Comparison of ENCODE assay signal across 10 mouse cellular contexts in the genomic region with DNA sequence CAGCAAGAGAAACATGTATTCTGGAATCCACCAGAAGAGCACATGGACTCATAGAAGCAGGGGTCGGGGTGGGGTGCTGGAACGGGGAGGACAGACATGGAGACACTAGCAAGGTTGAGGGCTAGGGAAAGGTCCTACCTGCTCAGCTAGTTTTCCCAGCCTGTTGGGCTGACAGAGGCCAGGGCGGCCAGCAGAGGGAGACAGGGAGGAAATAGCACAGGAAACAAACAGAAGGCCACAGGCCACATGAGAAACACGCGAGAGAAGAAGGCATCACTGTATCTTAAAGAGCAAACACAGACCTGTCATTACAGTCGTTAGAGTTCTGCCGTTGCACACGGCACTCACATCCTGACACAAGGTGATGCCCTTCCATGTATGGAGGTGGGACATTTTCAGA. TPM values are rescaled to one million over a fixed set of nuclear protein-coding genes. Genes with fewer than 3 reads are reported as not detected.
A peak's percentile ranks its signal among the peaks of the same experiment; 100 is the strongest.
DNase-seq lines count a peak whose midpoint lies in the region; ATAC-seq and TF ChIP-seq lines count a peak whose summit lies in the region.
"Had no signal": no experiment of that assay in that cellular context is flagged by ENCODE, and none has a peak within 500 bp of the region (broad histone marks: within the 10 kb centered on the region; RNA-seq: fewer than 3 reads in every experiment).

No protein-coding gene starts in this region.

- H3K36me3 ChIP-seq in hindbrain, embryonic 10.5 days, result peaks cover 84% of the 10 kb centered on the region
- H3K36me3 ChIP-seq in hindbrain, embryonic 14.5 days (replicated peaks; ENCODE audit: control insufficient read depth, insufficient read depth), result peaks cover 94% of the 10 kb centered on the region
- peaks cover 51% of the 10 kb centered on the region for H3K36me3 ChIP-seq in C2C12 (ENCODE audit: control insufficient read depth, insufficient read depth)
- H3K36me3 ChIP-seq in forebrain, embryonic 15.5 days, result peaks cover 81% of the 10 kb centered on the region

- H3K4me1 ChIP-seq in hindbrain, embryonic 10.5 days (replicated peaks), result no peaks in the 10 kb centered on the region
- H3K4me1 ChIP-seq in hindbrain, embryonic 14.5 days (replicated peaks; ENCODE audit: control insufficient read depth, insufficient read depth, low read length), result no peaks in the 10 kb centered on the region
- no peaks in the 10 kb centered on the region for H3K4me1 ChIP-seq in forebrain, embryonic 15.5 days
- H3K4me1 ChIP-seq: embryonic facial prominence, embryonic 15.5 days; liver, embryonic 15.5 days had no signal

- H3ac ChIP-seq in C2C12 (ENCODE audit: control insufficient read depth, insufficient read length, low read depth), result no peak overlapping the region

- no peaks in the 10 kb centered on the region for H3K27me3 ChIP-seq in hindbrain, embryonic 10.5 days (ENCODE audit: insufficient read depth, poor library complexity, severe bottlenecking)
- H3K27me3 ChIP-seq in hindbrain, embryonic 14.5 days (ENCODE audit: control insufficient read depth, insufficient read depth, low read length), result no peaks in the 10 kb centered on the region
- no peaks in the 10 kb centered on the region for H3K27me3 ChIP-seq in C2C12 (ENCODE audit: control insufficient read depth, insufficient read depth, insufficient read length)
- no peaks in the 10 kb centered on the region for H3K27me3 ChIP-seq in forebrain, embryonic 15.5 days
- H3K27me3 ChIP-seq: embryonic facial prominence, embryonic 15.5 days; liver, embryonic 15.5 days had no signal

- peak; percentile 24 for DNase-seq in hindbrain, embryonic 10.5 days (ENCODE audit: low spot score)
- no peak for DNase-seq in hindbrain, embryonic 14.5 days (ENCODE audit: low spot score)
- peak; percentile 16 for DNase-seq in Muller cell, postnatal 12 days (ENCODE audit: inconsistent ontology term)
- peak; percentile 86 for DNase-seq in thymus, postnatal 4 days

- peak; percentile 38 for TF ChIP-seq CTCF in C2C12 (IDR thresholded peaks at IDR 0.05; ENCODE audit: control insufficient read depth, insufficient read depth, insufficient read length)

- H3K79me3 ChIP-seq in C2C12 (ENCODE audit: low read depth), result no peaks in the 10 kb centered on the region

- no peaks in the 10 kb centered on the region for H3K9me3 ChIP-seq in hindbrain, embryonic 10.5 days
- no peaks in the 10 kb centered on the region for H3K9me3 ChIP-seq in hindbrain, embryonic 14.5 days (ENCODE audit: control insufficient read depth, low read length)
- no peaks in the 10 kb centered on the region for H3K9me3 ChIP-seq in forebrain, embryonic 15.5 days
- H3K9me3 ChIP-seq: embryonic facial prominence, embryonic 15.5 days; liver, embryonic 15.5 days had no signal

- no peak overlapping the region for H3K4me3 ChIP-seq in hindbrain, embryonic 10.5 days
- no peak overlapping the region for H3K4me3 ChIP-seq in hindbrain, embryonic 14.5 days (replicated peaks; ENCODE audit: low read length)
- no peak overlapping the region for H3K4me3 ChIP-seq in C2C12 (ENCODE audit: insufficient read depth, poor library complexity, severe bottlenecking)
- no peak overlapping the region for H3K4me3 ChIP-seq in forebrain, embryonic 15.5 days
- H3K4me3 ChIP-seq: embryonic facial prominence, embryonic 15.5 days; liver, embryonic 15.5 days had no signal

- H3K27ac ChIP-seq in hindbrain, embryonic 10.5 days, result no peak overlapping the region
- H3K27ac ChIP-seq in hindbrain, embryonic 14.5 days, result no peak overlapping the region
- no peak overlapping the region for H3K27ac ChIP-seq in forebrain, embryonic 15.5 days (replicated peaks)
- H3K27ac ChIP-seq: embryonic facial prominence, embryonic 15.5 days; liver, embryonic 15.5 days had no signal

- ATAC-seq in hindbrain, embryonic 14.5 days (ENCODE audit: low FRiP score), result no peak
- peak; percentile 89 for ATAC-seq in granulocyte monocyte progenitor cell, adult 5-6 weeks (replicated peaks; ENCODE audit: poor library complexity, severe bottlenecking)
- peak; percentile 96 for ATAC-seq in megakaryocyte progenitor cell, adult 5-6 weeks (replicated peaks; ENCODE audit: poor library complexity)
- no peak for ATAC-seq in forebrain, embryonic 15.5 days (replicated peaks)

- no peak overlapping the region for H3K9ac ChIP-seq in hindbrain, embryonic 14.5 days
- H3K9ac ChIP-seq in forebrain, embryonic 15.5 days (replicated peaks), result no peak overlapping the region
- H3K9ac ChIP-seq: embryonic facial prominence, embryonic 15.5 days; liver, embryonic 15.5 days had no signal

- no peak overlapping the region for H3K4me2 ChIP-seq in hindbrain, embryonic 14.5 days (replicated peaks)
- no peak overlapping the region for H3K4me2 ChIP-seq in forebrain, embryonic 15.5 days (replicated peaks)
- H3K4me2 ChIP-seq: embryonic facial prominence, embryonic 15.5 days; liver, embryonic 15.5 days had no signal

- no peaks in the 10 kb centered on the region for H3K79me2 ChIP-seq in C2C12 (ENCODE audit: control insufficient read depth, insufficient read depth)

- 57% methylated on average over 8 of the region's 8 CpGs for WGBS in hindbrain, embryonic 10.5 days
- WGBS in hindbrain, embryonic 14.5 days, result 58% methylated on average over 8 of the region's 8 CpGs
- WGBS in forebrain, embryonic 15.5 days, result 56% methylated on average over 8 of the region's 8 CpGs

TF ChIP-seq in C2C12, 6 proteins besides CTCF, POLR2A, EP300 and RAD21:
- no peak for TF ChIP-seq MYOD1 (IDR thresholded peaks at IDR 0.05; ENCODE audit: control insufficient read depth, insufficient read length, low read depth)

RNA-seq across cellular contexts. Expression of a gene that starts 17.6 kb away (rescaled TPM):
- not detected in 2 replicates for polyA plus RNA-seq in hindbrain, embryonic 10.5 days (2016; fragmentation: Nextera tagmentation; extraction: Ambion mirVana)
- polyA plus RNA-seq in hindbrain, embryonic 14.5 days (2014; fragmentation: Nextera tagmentation; extraction: Ambion mirVana), result 2.9 and 4.4 TPM in 2 replicates
- polyA plus RNA-seq in C2C12 (2012; fragmentation: generic; extraction: Trizol), result 0.13 TPM
- not detected in 2 replicates for total RNA-seq in granulocyte monocyte progenitor cell, adult 5-6 weeks (2014; fragmentation: Nextera tagmentation)
- total RNA-seq in granulocyte monocyte progenitor cell, adult 5-6 weeks (2017), result not detected in 2 replicates
- not detected in 2 replicates for total RNA-seq in megakaryocyte progenitor cell, adult 5-6 weeks (2015)
- not detected in 2 replicates for total RNA-seq in megakaryocyte progenitor cell, adult 5-6 weeks (2017)
- polyA plus RNA-seq in forebrain, embryonic 15.5 days (2015; fragmentation: Nextera tagmentation; extraction: Ambion mirVana), result 0.93 and 1.0 TPM in 2 replicates

RNA-seq across cellular contexts. Expression of a gene that starts 33.6 kb away (rescaled TPM):
- 80.1 and 97.5 TPM in 2 replicates for polyA plus RNA-seq in hindbrain, embryonic 10.5 days (2016; fragmentation: Nextera tagmentation; extraction: Ambion mirVana)
- 306 and 367 TPM in 2 replicates for polyA plus RNA-seq in hindbrain, embryonic 14.5 days (2014; fragmentation: Nextera tagmentation; extraction: Ambion mirVana)
- 50.2 TPM for polyA plus RNA-seq in C2C12 (2012; fragmentation: generic; extraction: Trizol)
- 3.5 TPM in 1 of 2 replicates, not detected in the other for total RNA-seq in granulocyte monocyte progenitor cell, adult 5-6 weeks (2014; fragmentation: Nextera tagmentation)
- total RNA-seq in granulocyte monocyte progenitor cell, adult 5-6 weeks (2017), result 0.41 and 1.5 TPM in 2 replicates
- 0.62 and 1.2 TPM in 2 replicates for total RNA-seq in megakaryocyte progenitor cell, adult 5-6 weeks (2015)
- total RNA-seq in megakaryocyte progenitor cell, adult 5-6 weeks (2017), result 2.0 and 2.4 TPM in 2 replicates
- polyA plus RNA-seq in forebrain, embryonic 15.5 days (2015; fragmentation: Nextera tagmentation; extraction: Ambion mirVana), result 250 and 269 TPM in 2 replicates

Comparison
In these comparisons a context has a peak if more than half of its experiments do, and no peak if none do; other contexts are left out.
1. ATAC-seq: peak in granulocyte monocyte progenitor cell, adult 5-6 weeks (single experiment) and megakaryocyte progenitor cell, adult 5-6 weeks (single experiment); none in hindbrain, embryonic 14.5 days (single experiment) and forebrain, embryonic 15.5 days (single experiment).